Mouse (Mus musculus) cerebellum, postnatal 4 days (tissue): ENCODE measurements around the gene Gdf10.
A peak's percentile ranks its signal among the peaks of the same experiment; 100 is the strongest.

Source experiments
- DNase-seq, 2 experiments: peaks; one replicate each; pipeline ENCODE4 v3.0.0; 2022; ENCODE audit warnings: low spot score in 2 of 2, mixed read lengths in 1 of 2

Gene Gdf10

GRCm38 (mm10) chr14:33923168-33924070, at the start of gene Gdf10:
Gene Gdf10 (plus strand): TSS chr14:33923587.
- peak in 1 of 2 experiments; percentile 38 for DNase-seq

DNA sequence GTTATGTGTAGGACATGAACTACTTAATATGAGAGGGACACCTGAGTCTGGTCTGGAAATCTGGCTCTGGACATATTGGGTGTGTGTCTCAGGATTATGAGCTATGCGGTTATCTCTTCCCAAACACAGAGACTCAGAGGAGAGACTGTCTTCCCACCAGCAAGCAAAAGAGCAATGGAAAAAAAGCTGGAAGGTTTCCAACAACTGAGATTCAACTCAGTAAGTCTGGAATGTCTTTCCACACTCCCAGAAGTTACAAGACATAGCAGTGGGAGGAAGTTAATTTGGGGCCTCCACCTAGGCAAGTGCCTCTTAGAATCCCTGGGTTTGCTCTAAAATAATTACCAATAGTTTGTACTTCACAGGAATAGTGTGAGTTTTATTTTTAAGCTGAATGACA, 44.6 kb upstream of the Gdf10 start:
- DNase-seq: no peak

GRCm38 (mm10) chr14:33880236-33880635, 43.2 kb upstream of the Gdf10 start:
- no peak for DNase-seq

- DNase-seq: no peak
These were observed 41.9 kb upstream of the Gdf10 start for GRCm38 (mm10) chr14:33881471-33881870.

- DNase-seq: peak in 1 of 2 experiments; percentile 36
These were observed 40.3 kb upstream of the Gdf10 start for GRCm38 (mm10) chr14:33883046-33883445.

DNA sequence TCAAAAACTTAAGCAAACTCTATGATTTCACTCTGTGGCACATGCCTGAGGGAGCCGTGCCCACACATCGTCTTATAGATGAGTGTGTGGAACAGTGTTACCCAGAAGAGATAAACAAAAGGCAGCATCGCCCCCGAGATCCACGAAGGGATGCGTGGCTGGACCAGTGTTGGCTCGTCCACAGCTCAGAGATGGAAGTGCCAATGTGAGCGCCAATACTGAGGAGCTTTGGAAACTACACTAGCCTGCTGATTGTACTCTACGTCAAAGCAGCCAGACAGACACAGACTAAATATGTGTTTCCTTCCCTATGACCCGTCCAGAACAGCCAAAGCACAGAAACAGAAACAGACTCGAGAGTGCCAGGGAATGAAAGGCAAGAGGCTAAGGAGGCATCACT, 37.9 kb upstream of the Gdf10 start:
- DNase-seq: no peak

- DNase-seq: peak in 1 of 2 experiments; percentile 47
These were observed 34.9 kb upstream of the Gdf10 start for GRCm38 (mm10) chr14:33888387-33889035.

GRCm38 (mm10) chr14:33889971-33890370, 33.4 kb upstream of the Gdf10 start:
- DNase-seq: no peak

GRCm38 (mm10) chr14:33891507-33891906, 31.9 kb upstream of the Gdf10 start:
- DNase-seq: no peak

- no peak for DNase-seq
These were observed 27.6 kb upstream of the Gdf10 start for GRCm38 (mm10) chr14:33895777-33896176.

DNA sequence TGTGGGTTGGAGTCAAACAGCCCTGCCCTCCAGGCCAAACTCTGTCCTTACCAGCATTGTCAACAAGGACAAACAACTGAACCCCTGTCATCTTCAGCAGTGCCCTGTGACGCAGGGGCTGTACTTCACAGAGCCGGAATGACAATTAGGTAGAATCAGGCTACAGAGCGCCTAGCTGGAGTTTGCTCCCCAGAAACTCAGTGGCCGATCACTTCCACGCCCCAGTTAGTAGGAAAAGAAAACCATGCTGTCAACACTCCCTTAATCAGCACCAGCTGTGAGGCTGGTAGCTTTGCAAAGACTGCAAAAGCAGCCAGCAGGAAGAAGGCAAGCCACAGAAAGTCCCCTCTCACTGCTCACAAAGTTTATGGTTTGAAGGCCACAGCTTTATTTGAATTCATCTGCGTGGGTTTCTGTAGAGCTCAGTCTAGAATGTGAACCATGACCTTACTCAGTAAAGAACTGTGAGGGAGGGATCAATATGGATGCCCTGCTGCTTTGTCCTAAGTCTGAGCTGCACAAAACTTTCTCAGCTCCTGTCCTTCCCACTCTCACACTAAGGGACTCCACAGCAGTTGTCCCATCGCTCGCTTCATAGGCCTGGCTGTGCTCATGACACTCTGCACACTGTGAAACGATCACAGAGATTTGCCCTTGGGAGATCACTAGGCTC, 26.6 kb upstream of the Gdf10 start:
- DNase-seq: no peak

DNA sequence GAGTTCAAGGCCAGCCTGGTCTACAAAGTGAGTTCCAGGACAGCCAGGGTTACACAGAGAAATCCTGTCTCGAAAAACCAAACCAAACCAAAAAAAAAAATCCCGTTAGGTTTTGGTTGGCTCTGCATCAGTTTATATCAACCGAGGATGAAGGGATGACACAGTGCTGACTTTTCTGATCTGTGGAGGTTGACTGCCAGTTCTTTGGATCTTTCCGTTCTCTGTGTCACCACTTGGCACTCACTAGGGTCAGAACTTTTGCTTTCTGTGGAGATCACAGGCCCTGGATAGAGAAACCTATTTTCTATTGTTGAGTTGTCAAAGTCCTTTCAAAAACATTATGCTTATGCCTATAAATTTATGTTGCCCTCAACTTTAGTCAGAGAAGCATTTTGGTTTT, 20.6 kb upstream of the Gdf10 start:
- no peak for DNase-seq

GRCm38 (mm10) chr14:33903199-33903598, 20.2 kb upstream of the Gdf10 start:
- DNase-seq: no peak

DNA sequence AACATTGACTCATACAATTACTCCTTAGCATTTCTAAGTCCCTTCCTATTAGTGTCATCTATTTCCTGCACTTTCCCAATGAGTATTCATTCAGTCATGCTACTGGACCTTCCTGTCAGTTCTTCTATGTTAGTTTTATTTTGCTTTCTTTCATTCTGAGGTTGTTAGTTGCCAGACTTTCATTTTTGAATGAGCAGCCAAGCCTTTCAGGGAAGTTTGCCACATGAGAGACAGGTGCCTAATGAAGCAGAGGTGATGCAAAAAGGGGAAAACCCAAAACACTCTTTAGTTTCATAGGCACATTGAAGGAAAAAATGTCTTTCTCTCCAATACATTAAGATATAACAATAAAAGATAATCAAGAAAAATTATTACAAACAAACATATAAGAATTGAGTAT, 18.5 kb upstream of the Gdf10 start:
- DNase-seq: no peak

GRCm38 (mm10) chr14:33913727-33914126, 9.7 kb upstream of the Gdf10 start:
- peak in 1 of 2 experiments; percentile 51 for DNase-seq

GRCm38 (mm10) chr14:33914206-33914605, 9.2 kb upstream of the Gdf10 start:
- no peak for DNase-seq

- DNase-seq: no peak
These were observed 2.4 kb upstream of the Gdf10 start for GRCm38 (mm10) chr14:33920727-33921559.

GRCm38 (mm10) chr14:33922771-33923167, 618 bp upstream of the Gdf10 start:
- no peak for DNase-seq

- no peak for DNase-seq
These were observed 8.5 kb downstream of the Gdf10 start for GRCm38 (mm10) chr14:33931853-33932252.

- DNase-seq: peak in 1 of 2 experiments; percentile 74
These were observed 9.7 kb downstream of the Gdf10 start for GRCm38 (mm10) chr14:33932935-33933703.
